Mouse (Mus musculus): ENCODE data around the gene Vps33a. TPM values are rescaled to one million over a fixed set of nuclear protein-coding genes. Genes with fewer than 3 reads are reported as not detected.

Gene Vps33a
- polyA plus RNA-seq (2017; shearing (Covaris generic)): 31.6 TPM

GRCm38 (mm10) chr5:123572357-123573186, at the start of gene Vps33a:
Vps33a (minus strand) TSS chr5:123573038.

GRCm38 (mm10) chr5:123525281-123525680, 47.6 kb downstream of the Vps33a start, which contains the start of gene Gm49027:
Gm49027 (minus strand) TSS chr5:123525488.

GRCm38 (mm10) chr5:123523692-123524392, 49.0 kb downstream of the Vps33a start, which contains the start of gene Diablo:
Diablo (minus strand) TSS chr5:123524176.

GRCm38 (mm10) chr5:123510160-123510559, 62.7 kb downstream of the Vps33a start, which contains the start of gene B3gnt4:
B3gnt4 (plus strand) TSS chr5:123510460.

GRCm38 (mm10) chr5:123489112-123489785, 83.6 kb downstream of the Vps33a start, which contains the start of the genes Lrrc43 and Il31:
Lrrc43 (plus strand) TSS chr5:123489305.
Il31 (minus strand) TSS chr5:123489489.

Other genes starting within 250 kb of the Vps33a start
- 4.1 TPM for gene Bcl7a, start 229.2 kb downstream of the Vps33a start, polyA plus RNA-seq (2017; shearing (Covaris generic))
- gene Mlxip, start 178.2 kb downstream of the Vps33a start, polyA plus RNA-seq (2017; shearing (Covaris generic)): 59.2 TPM
- gene Lrrc43, start 83.7 kb downstream of the Vps33a start, polyA plus RNA-seq (2017; shearing (Covaris generic)): not detected
- gene Il31, start 83.5 kb downstream of the Vps33a start, polyA plus RNA-seq (2017; shearing (Covaris generic)): not detected
- not detected for gene B3gnt4, start 62.6 kb downstream of the Vps33a start, polyA plus RNA-seq (2017; shearing (Covaris generic))
- 69.4 TPM for gene Diablo, start 48.9 kb downstream of the Vps33a start, polyA plus RNA-seq (2017; shearing (Covaris generic))
- gene Gm49027, start 47.5 kb downstream of the Vps33a start, polyA plus RNA-seq (2017; shearing (Covaris generic)): 0.54 TPM
- gene Clip1, start 111.6 kb upstream of the Vps33a start, polyA plus RNA-seq (2017; shearing (Covaris generic)): 147 TPM
- gene Zcchc8, start 148.1 kb upstream of the Vps33a start, polyA plus RNA-seq (2017; shearing (Covaris generic)): 65.1 TPM
- 290 TPM for gene Rsrc2, start 176.4 kb upstream of the Vps33a start, polyA plus RNA-seq (2017; shearing (Covaris generic))
- gene Kntc1, start 176.7 kb upstream of the Vps33a start, polyA plus RNA-seq (2017; shearing (Covaris generic)): 4.0 TPM

All from effector memory CD4-positive, alpha-beta T cell, adult 7 months (primary cell).